Mouse (Mus musculus) lung, adult 2 months (tissue): ENCODE results near the gene Ano10.

Experiments used
- CTCF ChIP-seq: fragments of 200-500 bp; IDR thresholded peaks from 2 replicates; pipeline ENCODE4 v1.5.1; 2011; ENCODE audit warnings: mild to moderate bottlenecking, low read length, control low read depth; ENCODE audit not compliant: insufficient read depth
- POLR2A ChIP-seq: fragments of 200-500 bp; IDR thresholded peaks from 2 replicates; pipeline ENCODE4 v1.6.1; 2011; ENCODE audit warnings: low read depth, mild to moderate bottlenecking, control low read depth, low read length, borderline replicate concordance; ENCODE audit errors: extremely low read depth

DNA sequence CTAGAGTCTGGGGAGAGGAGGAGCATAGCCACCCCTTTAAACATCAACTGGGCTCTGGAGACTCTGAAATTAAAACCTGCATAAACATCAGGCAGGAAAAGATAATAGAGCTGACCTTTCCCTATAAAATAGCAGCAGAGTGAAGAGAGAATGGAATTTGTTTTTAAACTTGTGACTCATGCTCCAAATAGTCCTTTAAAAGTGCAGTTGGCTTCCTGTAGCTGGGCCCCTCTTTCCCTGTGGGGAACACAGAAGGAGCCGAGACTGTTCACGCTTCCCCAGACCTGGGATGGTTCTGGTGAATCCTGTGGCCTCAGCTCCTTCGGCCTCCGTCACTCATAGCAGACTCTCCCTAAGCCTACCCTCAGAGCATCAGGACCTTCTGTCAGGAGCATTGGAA lies 115.8 kb downstream of the Ano10 start:
- TF ChIP-seq POLR2A = no peak
- TF ChIP-seq CTCF = no peak
